Mouse (Mus musculus) kidney, postnatal 0 days (tissue): Measurements from ENCODE around the gene Thbs4. TPM values are rescaled to one million over a fixed set of nuclear protein-coding genes. Genes with fewer than 3 reads are reported as not detected.

Source experiments
- ATAC-seq: fragments of 200-750 bp; cut with Nextera tagmentation; replicated peaks from 2 replicates; pipeline ENCODE4 v1.8.0; 2017; ENCODE audit warnings: low read depth, moderate number of reproducible peaks, moderate TSS enrichment, moderate library complexity; ENCODE audit not compliant: low FRiP score
- DNase-seq: peaks from one replicate; pipeline ENCODE4 v3.0.0-alpha.2; 2016; ENCODE audit warnings: low spot score
- H3K27ac ChIP-seq: fragments of 300-500 bp; sonication (generic); 2 replicates; pipeline ENCODE4 v1.5.1; 2014; ENCODE audit warnings: mild to moderate bottlenecking
- H3K27me3 ChIP-seq: fragments of 300-500 bp; sonication (generic); 2 replicates; pipeline ENCODE4 v1.6.1; 2014; ENCODE audit warnings: low read length, mixed read lengths; ENCODE audit not compliant: insufficient read depth
- H3K36me3 ChIP-seq: fragments of 300-500 bp; sonication (generic); 2 replicates; pipeline ENCODE4 v1.6.1; 2014; ENCODE audit warnings: low read length, mixed read lengths; ENCODE audit not compliant: insufficient read depth
- H3K4me1 ChIP-seq: fragments of 300-500 bp; sonication (generic); replicated peaks from 2 replicates; pipeline ENCODE4 v1.6.1; 2014; ENCODE audit warnings: antibody characterized with exemption, low read length, mixed read lengths; ENCODE audit not compliant: insufficient read depth
- H3K4me2 ChIP-seq: fragments of 300-500 bp; sonication (generic); 2 replicates; pipeline ENCODE4 v1.6.1; 2014; ENCODE audit warnings: mild to moderate bottlenecking, low read length, moderate library complexity, mixed read lengths
- H3K4me3 ChIP-seq: fragments of 300-500 bp; sonication (generic); replicated peaks from 2 replicates; pipeline ENCODE4 v1.5.1; 2014; ENCODE audit warnings: low read depth, low read length
- H3K9ac ChIP-seq: fragments of 300-500 bp; sonication (generic); 2 replicates; pipeline ENCODE4 v1.6.1; 2014; ENCODE audit warnings: low read depth, low read length
- H3K9me3 ChIP-seq: fragments of 300-500 bp; sonication (generic); replicated peaks from 2 replicates; pipeline ENCODE4 v1.6.1; 2016; ENCODE audit warnings: low read length, inconsistent platforms, mixed read lengths
- CTCF ChIP-seq: IDR thresholded peaks from 2 replicates; pipeline ENCODE4 v1.5.1; 2016; ENCODE audit warnings: antibody characterized with exemption, low read depth, mild to moderate bottlenecking, moderate library complexity
- WGBS: fragments of 180-500 bp; shearing (Covaris S2); extraction: QIAGEN DNeasy Blood & Tissue Kit; methylation state at CpG from one replicate; pipeline ENCODE4 v1.1.7; 2014; 5-methylcytosine and 5-hydroxymethylcytosine counted together
- polyA plus RNA-seq: library from polyadenylated mRNA; unstranded; fragments of >200 nt; fragmentation: Nextera tagmentation; extraction: Ambion mirVana; gene quantifications from 2 replicates; pipeline ENCODE4 v1.2.1, GENCODE M21; 2015

Gene Thbs4
- polyA plus RNA-seq, 1 experiment from 2014 or later = 1.3 TPM

- no peak for TF ChIP-seq CTCF
These were observed 11.1 kb downstream of the Thbs4 start for GRCm38 (mm10) chr13:92783551-92783950.

DNA sequence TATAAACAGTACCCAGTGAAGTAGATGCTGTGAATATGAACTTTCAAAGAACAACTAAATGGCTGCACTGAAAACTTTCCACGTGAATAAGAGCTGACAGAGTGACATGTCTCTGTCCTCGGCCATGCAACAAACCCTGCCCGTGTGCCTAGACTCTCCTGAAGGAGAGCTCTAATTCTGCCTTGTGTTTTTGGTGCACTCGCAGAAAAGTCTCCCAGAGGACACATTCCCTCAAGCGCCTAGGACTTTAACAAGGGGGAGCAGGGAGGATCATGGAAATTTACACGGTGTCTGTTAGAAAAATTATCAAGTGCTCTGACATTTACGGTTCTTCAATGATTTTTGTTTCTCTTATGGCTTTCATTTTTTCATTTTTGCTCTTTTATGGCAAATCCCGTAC lies 13.7 kb downstream of the Thbs4 start:
- Histone ChIP-seq H3K4me2 (no peak overlapping the region), H3K27me3 (no peaks in the 10 kb centered on the region), H3K9me3 (no peaks in the 10 kb centered on the region), H3K9ac (no peak overlapping the region), H3K4me1 (no peaks in the 10 kb centered on the region; the same call in 1 of the 2 replicates), H3K27ac (no peak overlapping the region), H3K4me3 (no peak overlapping the region), H3K36me3 (no peaks in the 10 kb centered on the region)
- ATAC-seq = no peak
- peak; percentile 14 for DNase-seq
- TF ChIP-seq CTCF = no peak
- 60% methylated on average over 8 of the region's 8 CpGs for WGBS

More at GRCm38 (mm10) chr13:92783551-92783950, 11.1 kb downstream of the Thbs4 start:
- Histone ChIP-seq H3K9me3 (no peaks in the 10 kb centered on the region), H3K4me2 (no peak overlapping the region), H3K36me3 (no peaks in the 10 kb centered on the region), H3K27ac (no peak overlapping the region), H3K4me3 (no peak overlapping the region), H3K27me3 (no peaks in the 10 kb centered on the region), H3K4me1 (no peaks in the 10 kb centered on the region; the same call in 1 of the 2 replicates), H3K9ac (no peak overlapping the region)
- DNase-seq (no peak), ATAC-seq (no peak)
- 94% methylated on average over 4 of the region's 4 CpGs for WGBS

DNA sequence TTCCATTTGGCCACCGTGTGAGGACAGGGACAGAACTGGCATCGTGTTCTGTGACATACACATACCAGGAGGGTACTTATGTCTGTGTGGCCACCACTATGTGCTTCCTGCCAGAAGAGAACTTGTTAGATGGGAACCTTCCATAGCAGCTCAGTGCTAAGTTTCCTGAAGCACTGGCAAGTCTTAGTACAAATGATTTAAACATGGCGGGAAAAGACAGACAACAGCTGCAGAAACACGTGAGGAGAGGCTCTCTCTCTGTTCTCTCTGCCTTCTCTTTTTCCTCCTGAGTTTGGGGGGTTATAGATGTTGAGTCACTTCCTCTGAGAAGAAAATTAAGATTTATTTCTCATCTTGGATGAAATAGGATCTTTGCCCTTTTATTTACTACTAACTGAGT lies 14.5 kb downstream of the Thbs4 start:
- WGBS = 67% methylated on average over 4 of the region's 4 CpGs
- no peak for ATAC-seq
- H3K4me2 ChIP-seq = no peak overlapping the region

GRCm38 (mm10) chr13:92778642-92779041 lies 16.0 kb downstream of the Thbs4 start:
- TF ChIP-seq CTCF = no peak
- Histone ChIP-seq H3K9me3 (no peaks in the 10 kb centered on the region), H3K4me1 (no peaks in the 10 kb centered on the region; the same call in 1 of the 2 replicates), H3K4me2 (no peak overlapping the region), H3K36me3 (no peaks in the 10 kb centered on the region), H3K4me3 (no peak overlapping the region), H3K27me3 (no peaks in the 10 kb centered on the region), H3K9ac (no peak overlapping the region), H3K27ac (no peak overlapping the region)
- DNase-seq = peak; percentile 44
- WGBS = 45% methylated on average over 7 of the region's 7 CpGs
- ATAC-seq = no peak

More for the DNA sequence above, 14.5 kb downstream of the Thbs4 start:
- peak; percentile 25 for DNase-seq
- no peaks in the 10 kb centered on the region for H3K9me3 ChIP-seq
- no peak for TF ChIP-seq CTCF
- no peak overlapping the region for H3K27ac ChIP-seq
- H3K9ac ChIP-seq = no peak overlapping the region
- H3K27me3 ChIP-seq = no peaks in the 10 kb centered on the region
- no peaks in the 10 kb centered on the region; the same call in 1 of the 2 replicates for H3K4me1 ChIP-seq
- H3K36me3 ChIP-seq = no peaks in the 10 kb centered on the region
- no peak overlapping the region for H3K4me3 ChIP-seq

DNA sequence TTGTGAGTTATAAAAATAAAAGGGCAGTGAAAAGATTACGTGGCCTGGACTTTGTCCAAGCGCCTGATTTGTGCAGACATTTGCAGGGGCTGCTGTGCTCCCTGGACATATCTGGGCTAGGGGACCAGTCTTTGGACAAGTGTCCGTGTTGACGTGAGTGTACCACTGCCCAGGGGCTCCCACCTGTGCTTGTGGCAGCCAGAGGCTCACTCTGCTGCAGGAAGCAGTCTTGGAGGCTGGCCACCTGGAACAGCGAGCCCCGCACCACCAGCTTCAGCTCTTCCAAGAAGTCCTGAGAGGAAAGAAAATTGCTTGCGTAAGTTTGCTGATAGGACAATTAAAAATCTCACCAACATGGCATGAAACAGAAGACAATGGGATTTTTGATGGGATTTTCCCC lies 18.7 kb downstream of the Thbs4 start:
- no peak overlapping the region for H3K4me2 ChIP-seq
- DNase-seq (no peak), ATAC-seq (no peak)
- no peak overlapping the region for H3K9ac ChIP-seq
- no peaks in the 10 kb centered on the region for H3K27me3 ChIP-seq
- H3K4me3 ChIP-seq = no peak overlapping the region
- no peaks in the 10 kb centered on the region for H3K9me3 ChIP-seq
- H3K36me3 ChIP-seq = no peaks in the 10 kb centered on the region
- no peaks in the 10 kb centered on the region; the same call in 1 of the 2 replicates for H3K4me1 ChIP-seq
- WGBS = 78% methylated on average over 7 of the region's 7 CpGs
- no peak for TF ChIP-seq CTCF
- H3K27ac ChIP-seq = no peak overlapping the region

DNA sequence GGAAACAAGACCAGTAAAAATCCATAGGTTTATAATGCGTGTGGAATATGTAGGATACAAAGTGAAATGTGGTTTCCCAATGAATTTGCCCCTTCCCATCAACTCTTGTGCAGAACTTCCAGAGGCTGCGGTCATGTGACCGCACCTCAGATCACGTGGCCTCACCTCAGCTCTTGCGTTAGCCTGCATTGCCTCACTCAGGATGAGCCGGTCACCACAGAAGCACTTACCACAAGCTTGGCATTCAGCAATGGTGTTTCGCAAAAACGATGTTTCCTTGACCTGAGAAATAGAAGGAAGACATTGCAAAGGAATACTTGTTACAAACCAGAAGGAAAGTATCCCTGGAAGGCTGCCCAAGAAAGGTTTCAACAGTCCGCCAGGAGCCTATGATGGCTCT lies 19.7 kb downstream of the Thbs4 start:
- no peak for ATAC-seq
- Histone ChIP-seq H3K4me3 (no peak overlapping the region), H3K4me1 (no peaks in the 10 kb centered on the region; the same call in 1 of the 2 replicates), H3K27ac (no peak overlapping the region), H3K9ac (no peak overlapping the region), H3K4me2 (no peak overlapping the region), H3K36me3 (no peaks in the 10 kb centered on the region), H3K27me3 (no peaks in the 10 kb centered on the region), H3K9me3 (no peaks in the 10 kb centered on the region)
- DNase-seq = no peak
- 90% methylated on average over 9 of the region's 9 CpGs for WGBS
- no peak for TF ChIP-seq CTCF

- H3K36me3 ChIP-seq = no peaks in the 10 kb centered on the region
- H3K4me2 ChIP-seq = no peak overlapping the region
- H3K4me3 ChIP-seq = no peak overlapping the region
- DNase-seq (no peak), ATAC-seq (no peak)
- H3K27me3 ChIP-seq = no peaks in the 10 kb centered on the region
- H3K4me1 ChIP-seq = no peaks in the 10 kb centered on the region
- no peak overlapping the region for H3K9ac ChIP-seq
- WGBS = 78% methylated on average over 8 of the region's 8 CpGs
- no peaks in the 10 kb centered on the region for H3K9me3 ChIP-seq
- H3K27ac ChIP-seq = no peak overlapping the region
- TF ChIP-seq CTCF = no peak
These were observed 22.1 kb downstream of the Thbs4 start for GRCm38 (mm10) chr13:92772500-92772899.
